Mouse (Mus musculus): ENCODE results near the gene Slc35c1.
A peak's percentile ranks its signal among the peaks of the same experiment; 100 is the strongest.
"Not testable (repeated sequence)": the region's sequence is repeated elsewhere in the genome, so short reads cannot be mapped to it uniquely, and the experiment has no call there.

The Slc35c1 gene

GRCm38 (mm10) chr2:92459921-92460707, at the start of gene Slc35c1:
Gene Slc35c1, minus strand, starts transcription at chr2:92460538.
- DNase-seq, result peak; percentile 47

DNA sequence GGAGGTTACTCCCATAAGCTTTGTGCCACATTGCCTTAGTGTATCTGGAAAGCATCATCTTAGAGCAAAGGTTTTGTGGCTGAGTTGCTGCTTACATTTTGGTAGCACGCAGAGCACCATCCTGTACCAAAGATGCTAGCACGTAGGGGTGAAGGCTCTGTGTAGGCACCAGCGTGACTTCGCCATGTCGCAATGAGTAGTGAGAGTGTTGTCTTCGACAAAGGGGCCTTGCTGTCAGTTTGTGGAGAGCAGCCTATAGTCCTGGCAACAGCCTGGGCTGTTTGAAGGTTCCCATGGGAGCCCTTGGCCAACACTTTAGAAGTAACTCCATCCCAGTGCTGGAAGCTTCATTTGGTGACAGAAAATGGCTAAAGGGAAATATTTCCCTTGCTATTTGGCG, 45.0 kb upstream of the Slc35c1 start:
- no peak for DNase-seq

- DNase-seq, result no peak
Measured at GRCm38 (mm10) chr2:92503421-92503820, 43.1 kb upstream of the Slc35c1 start.

- DNase-seq, result no peak
Measured at GRCm38 (mm10) chr2:92499701-92500322, 39.5 kb upstream of the Slc35c1 start.

- no peak for DNase-seq
Measured at GRCm38 (mm10) chr2:92497112-92497511, 36.8 kb upstream of the Slc35c1 start.

GRCm38 (mm10) chr2:92496681-92497080, 36.3 kb upstream of the Slc35c1 start:
- no peak for DNase-seq

GRCm38 (mm10) chr2:92494956-92495355, 34.6 kb upstream of the Slc35c1 start:
- no peak for DNase-seq

DNA sequence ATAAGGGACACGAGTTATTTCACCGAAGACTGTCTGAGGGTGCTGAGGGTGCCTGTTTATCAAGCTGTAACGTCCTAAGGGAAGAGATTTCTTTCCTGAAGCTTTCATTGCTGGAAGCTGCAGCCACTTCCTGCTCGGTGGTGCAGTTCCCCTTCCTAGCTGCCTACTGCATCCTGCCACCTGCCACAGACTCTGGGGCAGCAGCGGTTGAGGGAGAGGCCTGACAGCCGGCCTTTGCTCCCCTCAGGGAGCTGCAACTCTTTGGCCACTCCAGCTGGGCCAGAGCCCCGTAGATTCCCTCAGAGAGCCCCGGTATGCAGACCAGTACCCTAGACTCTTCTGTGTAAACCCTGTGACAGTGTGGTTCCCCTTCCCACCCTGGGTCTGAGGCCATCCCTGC, 34.1 kb upstream of the Slc35c1 start:
- DNase-seq, result no peak

DNA sequence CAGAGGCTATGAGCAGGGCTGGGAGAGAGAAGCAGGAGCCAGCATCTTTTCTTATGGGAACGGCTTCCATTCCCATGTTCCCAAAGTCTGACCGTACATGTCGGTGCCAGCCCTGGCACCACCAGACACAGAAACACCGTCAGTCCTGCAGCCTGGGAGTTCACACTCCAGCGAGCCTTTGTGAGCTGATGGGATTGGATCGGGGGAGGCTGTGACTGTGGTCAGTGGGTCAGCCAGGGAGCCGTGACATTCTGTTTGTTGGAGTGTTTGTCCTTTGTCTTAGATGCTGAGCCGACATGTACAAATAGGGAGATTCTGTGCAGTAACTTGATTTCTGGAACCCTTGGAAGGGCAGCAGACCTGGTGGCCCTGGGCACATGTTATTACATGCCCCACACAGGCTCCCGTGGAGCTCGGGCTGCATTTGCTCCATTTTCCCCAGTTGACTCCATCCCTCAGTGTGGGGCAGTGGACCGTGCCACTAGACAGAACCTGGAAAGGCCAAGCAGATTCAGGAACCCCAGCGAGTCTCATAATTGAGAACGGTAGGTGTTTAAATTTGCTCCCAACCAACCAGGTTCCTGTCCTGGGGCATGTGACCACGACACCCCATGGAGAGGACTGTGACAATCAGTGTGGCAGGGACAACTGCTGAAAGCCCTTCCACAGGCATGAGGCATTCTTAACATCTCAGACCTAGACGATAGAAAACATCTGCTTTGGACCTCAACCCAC, 33.5 kb upstream of the Slc35c1 start:
- peak; percentile 57 for DNase-seq

GRCm38 (mm10) chr2:92491950-92492501, 31.7 kb upstream of the Slc35c1 start:
- DNase-seq, result no peak

GRCm38 (mm10) chr2:92490541-92490940, 30.2 kb upstream of the Slc35c1 start:
- no peak for DNase-seq

DNA sequence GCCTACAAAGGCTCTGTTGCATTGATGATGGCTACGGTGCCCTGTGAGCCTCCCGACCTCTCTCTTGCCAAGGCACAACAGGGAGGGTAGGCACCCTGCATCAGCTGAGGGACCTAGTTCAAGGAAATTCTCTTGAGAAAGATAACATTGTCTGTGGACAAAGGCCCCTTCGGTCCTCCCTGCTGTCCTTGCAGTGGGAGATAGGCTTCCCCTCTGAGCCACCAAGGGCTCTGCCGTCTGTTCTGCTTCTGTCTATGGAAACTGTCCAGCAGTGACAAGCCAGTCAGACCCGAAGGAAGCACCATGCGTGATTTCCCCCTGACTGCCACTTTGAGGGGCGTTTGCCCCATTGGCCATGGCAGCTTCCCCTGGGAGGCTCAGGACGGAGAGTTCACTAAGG, 27.5 kb upstream of the Slc35c1 start:
- no peak for DNase-seq

- no peak for DNase-seq
Measured at GRCm38 (mm10) chr2:92486911-92487310, 26.6 kb upstream of the Slc35c1 start.

DNA sequence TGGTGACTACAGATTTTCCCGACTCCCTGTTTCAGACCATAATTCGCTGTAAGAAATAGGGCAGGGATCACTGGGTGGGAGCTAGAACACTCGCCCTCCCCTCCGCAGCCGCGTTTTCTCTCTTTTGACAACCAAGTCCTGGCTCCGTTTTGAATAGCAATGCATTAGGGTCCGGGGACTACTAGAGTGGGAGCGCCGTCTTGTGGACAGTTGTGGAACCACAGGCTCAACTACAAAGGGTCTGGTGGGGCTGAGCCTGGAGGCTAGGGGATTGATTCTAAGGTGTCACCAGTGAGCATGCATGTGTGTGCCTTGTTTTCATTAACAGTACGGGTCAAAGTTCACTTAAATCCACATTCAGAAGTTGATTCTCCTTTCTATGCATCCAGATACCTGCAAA, 26.1 kb upstream of the Slc35c1 start:
- peak; percentile 79 for DNase-seq

- peak; percentile 73 for DNase-seq
Measured at GRCm38 (mm10) chr2:92485640-92486295, 25.4 kb upstream of the Slc35c1 start.

GRCm38 (mm10) chr2:92484256-92485025, 24.1 kb upstream of the Slc35c1 start:
- no peak for DNase-seq

DNA sequence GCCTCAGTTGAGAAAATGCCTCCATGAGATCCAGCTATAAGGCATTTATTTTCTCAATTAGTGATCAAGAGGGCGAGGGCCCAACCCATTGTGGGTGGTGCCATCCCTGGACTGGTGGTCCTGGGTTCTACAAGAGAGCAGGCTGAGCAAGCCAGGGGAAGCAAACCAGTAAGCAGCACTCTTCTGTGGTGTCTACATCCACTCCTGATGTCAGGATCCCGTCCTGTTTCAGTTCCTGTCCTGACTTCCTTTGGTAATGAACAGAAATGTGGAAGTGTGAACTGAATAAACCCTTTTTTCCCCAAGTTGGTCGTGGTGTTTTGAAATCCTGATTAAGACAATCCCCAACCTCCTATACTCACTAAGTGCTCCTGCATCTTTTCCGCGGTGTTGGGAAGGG, 23.2 kb upstream of the Slc35c1 start:
- DNase-seq, result no peak

DNA sequence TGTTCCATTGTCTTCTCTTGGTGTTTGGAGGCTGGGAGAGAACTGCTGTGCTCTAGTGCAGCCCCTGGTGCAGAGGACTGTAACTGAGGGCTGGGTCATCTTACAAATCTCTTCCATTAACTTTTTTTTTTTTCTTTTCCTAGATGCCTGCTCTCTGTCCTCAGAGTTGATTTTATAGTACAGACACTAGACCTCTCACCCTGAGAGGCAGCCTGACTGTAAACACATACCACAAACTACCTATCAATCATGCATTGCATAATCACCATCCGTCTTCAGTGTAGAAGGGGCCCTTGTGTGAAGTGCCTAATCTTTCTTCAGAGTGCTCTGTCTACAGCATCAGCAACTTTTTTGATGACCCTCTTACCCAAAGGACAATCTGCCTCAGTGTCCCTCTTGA, 22.2 kb upstream of the Slc35c1 start:
- no peak for DNase-seq

- DNase-seq, result no peak
Measured at GRCm38 (mm10) chr2:92478313-92478688, 18.0 kb upstream of the Slc35c1 start.

DNA sequence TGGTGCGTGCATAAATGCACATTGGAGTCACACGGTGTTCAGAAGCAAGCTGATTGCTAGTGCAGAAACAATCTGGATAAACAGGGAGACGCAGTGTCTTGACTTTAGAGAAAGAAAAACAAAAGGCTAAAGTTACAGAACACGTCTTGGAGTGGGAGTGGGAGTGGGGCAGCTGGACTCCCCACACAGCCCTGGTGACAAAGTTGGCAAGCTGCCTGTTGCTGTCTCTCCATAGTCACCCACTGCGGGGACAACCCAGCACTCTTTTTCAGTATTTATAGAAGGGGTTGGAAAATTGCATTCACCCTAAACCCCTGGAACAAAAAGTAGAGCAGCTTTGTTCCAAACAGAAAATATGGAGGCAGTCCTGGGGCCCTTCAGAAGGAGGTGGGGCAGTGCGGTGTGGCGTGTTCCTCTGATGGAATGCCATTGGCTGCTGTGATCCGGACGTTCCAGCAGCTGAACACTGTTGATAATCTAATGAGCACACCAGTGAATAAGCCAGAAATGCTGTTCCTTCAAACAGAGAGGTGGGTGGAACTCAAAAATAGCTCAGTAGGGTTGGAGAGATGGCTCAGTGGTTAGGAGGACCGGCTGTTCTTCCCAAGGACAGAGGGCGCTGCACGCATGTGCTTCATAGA, 17.5 kb upstream of the Slc35c1 start:
- no peak for DNase-seq

DNA sequence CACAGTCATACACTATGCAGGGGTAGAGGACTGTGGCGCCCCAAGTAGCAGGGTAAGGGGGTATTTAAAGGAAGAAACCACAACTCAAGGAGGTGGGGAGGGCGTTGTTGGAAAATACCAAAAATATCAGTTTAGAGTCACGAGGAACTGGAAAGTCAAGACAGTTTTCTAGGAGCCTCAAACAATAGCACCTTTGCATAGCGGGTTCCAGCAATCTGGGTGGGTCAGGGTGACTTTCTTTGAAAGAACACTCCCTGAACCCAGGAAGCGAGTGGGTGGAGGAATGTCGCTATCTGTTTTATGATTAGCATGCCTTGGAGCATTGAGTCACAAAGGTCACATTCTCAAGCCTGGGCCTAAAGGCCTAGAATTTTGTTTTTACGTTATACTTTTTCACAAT, 16.2 kb upstream of the Slc35c1 start:
- DNase-seq, result not testable (repeated sequence)

GRCm38 (mm10) chr2:92475711-92476110, 15.4 kb upstream of the Slc35c1 start:
- no peak for DNase-seq

All from cerebellum, adult 8-10 months (tissue).